Mouse (Mus musculus): ENCODE measurements around the gene Olfr905.

GRCm38 (mm10) chr9:38495501-38495900, 24.6 kb downstream of the Olfr905 start, which contains the start of gene Olfr907:
- no peak for TF ChIP-seq POLR2A (IDR thresholded peaks at IDR 0.05; ENCODE audit: low read depth, low read length)
- no peak for TF ChIP-seq CTCF (conservative IDR thresholded peaks at IDR 0.05; ENCODE audit: insufficient read depth, insufficient read length, low read depth, low read length)

Measured in kidney, adult 2 months (tissue).